Mouse (Mus musculus): ENCODE results near the gene CN725425. TPM values are rescaled to one million over a fixed set of nuclear protein-coding genes. Genes with fewer than 3 reads are reported as not detected.

CN725425 gene
- polyA plus RNA-seq, 1 experiment from 2014 or later = 0.22 TPM

DNA sequence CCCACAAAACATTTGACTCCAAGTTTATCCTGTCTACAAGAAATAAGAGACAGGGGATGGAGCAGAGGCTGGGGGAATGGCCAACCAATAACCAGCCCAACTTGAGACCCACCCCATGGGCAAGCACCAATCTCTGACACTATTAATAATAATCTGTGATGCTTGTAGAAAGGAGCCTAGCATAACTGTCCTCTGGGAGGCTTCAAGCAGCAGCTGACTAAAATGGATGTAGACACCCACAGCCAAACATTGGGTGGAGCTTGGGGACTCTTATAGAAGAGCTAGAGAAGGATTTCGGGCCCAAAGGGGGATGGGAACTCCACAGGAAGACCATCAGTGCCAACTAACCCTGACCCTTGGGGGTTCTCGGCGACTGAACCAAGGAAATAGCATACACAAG, 84.1 kb downstream of the CN725425 start:
- ATAC-seq (ENCODE audit: low read depth) = no peak
- Histone ChIP-seq H3K4me3 (ENCODE audit: low read depth, low read length) (no peak overlapping the region), H3K27me3 (ENCODE audit: control insufficient read depth, insufficient read depth, low read depth, low read length) (no peaks in the 10 kb centered on the region), H3K9ac (ENCODE audit: low read depth, low read length) (no peak overlapping the region), H3K4me1 (ENCODE audit: control insufficient read depth, low read depth, low read length) (no peaks in the 10 kb centered on the region), H3K9me3 (replicated peaks; ENCODE audit: control insufficient read depth, low read length) (no peaks in the 10 kb centered on the region; the same call in 1 of the 2 replicates), H3K36me3 (ENCODE audit: control insufficient read depth, insufficient read depth) (no peaks in the 10 kb centered on the region), H3K27ac (ENCODE audit: low read length) (no peak overlapping the region), H3K4me2 (ENCODE audit: low read depth, low read length) (no peak overlapping the region)
- WGBS (ENCODE audit: insufficient replicate concordance) = 58% methylated on average over 3 of the region's 3 CpGs

- 73% methylated on average over 11 of the region's 11 CpGs for WGBS (ENCODE audit: insufficient replicate concordance)
- Histone ChIP-seq H3K9ac (ENCODE audit: low read depth, low read length) (no peak overlapping the region), H3K4me1 (ENCODE audit: control insufficient read depth, low read depth, low read length) (no peaks in the 10 kb centered on the region), H3K4me3 (ENCODE audit: low read depth, low read length) (no peak overlapping the region), H3K27me3 (ENCODE audit: control insufficient read depth, insufficient read depth, low read depth, low read length) (no peaks in the 10 kb centered on the region), H3K4me2 (ENCODE audit: low read depth, low read length) (no peak overlapping the region), H3K9me3 (replicated peaks; ENCODE audit: control insufficient read depth, low read length) (no peaks in the 10 kb centered on the region), H3K36me3 (ENCODE audit: control insufficient read depth, insufficient read depth) (no peaks in the 10 kb centered on the region), H3K27ac (ENCODE audit: low read length) (no peak overlapping the region)
- no peak for ATAC-seq (ENCODE audit: low read depth)
Observed at GRCm38 (mm10) chr15:91299319-91299835, 100.1 kb downstream of the CN725425 start.

DNA sequence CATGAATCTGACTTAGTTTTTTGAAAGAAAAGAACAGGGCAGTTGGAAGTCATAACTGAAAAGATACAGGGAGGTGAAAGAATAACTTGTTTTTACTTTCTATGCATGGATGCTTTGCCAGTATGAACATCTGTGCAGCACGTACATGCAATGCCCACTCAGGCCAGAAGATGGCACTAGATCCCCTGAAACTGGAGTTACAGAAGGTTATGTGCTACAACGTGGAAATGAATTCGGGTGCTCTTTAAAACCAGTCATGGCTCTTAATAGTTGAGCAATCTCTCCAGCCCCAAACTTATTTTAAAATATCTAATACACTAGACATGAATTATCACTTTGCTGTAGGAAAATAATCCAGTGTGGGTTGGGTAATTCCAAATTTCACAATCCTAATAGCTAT, 102.1 kb downstream of the CN725425 start:
- Histone ChIP-seq H3K4me3 (ENCODE audit: low read depth, low read length) (no peak overlapping the region), H3K27ac (ENCODE audit: low read length) (no peak overlapping the region), H3K4me2 (ENCODE audit: low read depth, low read length) (no peak overlapping the region), H3K36me3 (ENCODE audit: control insufficient read depth, insufficient read depth) (no peaks in the 10 kb centered on the region), H3K4me1 (ENCODE audit: control insufficient read depth, low read depth, low read length) (no peaks in the 10 kb centered on the region), H3K9ac (ENCODE audit: low read depth, low read length) (no peak overlapping the region), H3K9me3 (replicated peaks; ENCODE audit: control insufficient read depth, low read length) (no peaks in the 10 kb centered on the region), H3K27me3 (ENCODE audit: control insufficient read depth, insufficient read depth, low read depth, low read length) (no peaks in the 10 kb centered on the region)
- 8% methylated on average over 3 of the region's 3 CpGs for WGBS (ENCODE audit: insufficient replicate concordance)
- peak; percentile 39; the same call in 1 of the 2 replicates for ATAC-seq (ENCODE audit: low read depth)

DNA sequence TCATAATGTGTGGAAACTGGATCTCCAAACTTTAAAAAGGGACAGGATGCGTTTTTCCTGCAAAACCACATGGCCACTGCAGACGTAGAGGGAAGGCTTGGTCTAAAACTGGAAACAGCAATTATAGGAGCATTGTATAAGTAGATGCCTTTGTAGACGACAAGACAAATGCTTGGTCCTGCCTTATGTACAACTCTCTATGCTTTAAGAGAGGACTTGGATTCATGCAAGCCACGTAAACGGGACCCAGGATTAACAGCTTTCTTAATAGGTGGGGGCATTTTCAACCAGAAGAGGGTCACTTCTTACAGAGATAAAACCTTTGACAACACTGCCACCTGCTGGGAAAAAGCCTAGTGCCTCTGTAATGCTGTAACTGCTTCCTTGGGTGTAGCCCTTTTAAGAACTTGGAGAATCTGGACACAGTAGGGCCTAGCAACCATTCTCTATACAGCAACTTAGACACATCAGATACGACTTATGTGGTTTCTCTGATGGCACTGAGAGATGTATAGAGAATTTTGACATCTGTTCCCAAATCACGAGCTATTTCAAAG, 105.1 kb downstream of the CN725425 start:
- no peaks in the 10 kb centered on the region for H3K27me3 ChIP-seq (ENCODE audit: control insufficient read depth, insufficient read depth, low read depth, low read length)
- 34% methylated on average over 7 of the region's 7 CpGs for WGBS (ENCODE audit: insufficient replicate concordance)
- no peak overlapping the region for H3K9ac ChIP-seq (ENCODE audit: low read depth, low read length)
- ATAC-seq (ENCODE audit: low read depth) = 0 out of 2 replicates have a peak, but pooled peaks have one; percentile 35
- no peaks in the 10 kb centered on the region for H3K4me1 ChIP-seq (ENCODE audit: control insufficient read depth, low read depth, low read length)
- H3K9me3 ChIP-seq (replicated peaks; ENCODE audit: control insufficient read depth, low read length) = no peaks in the 10 kb centered on the region
- no peak overlapping the region for H3K4me2 ChIP-seq (ENCODE audit: low read depth, low read length)
- no peaks in the 10 kb centered on the region for H3K36me3 ChIP-seq (ENCODE audit: control insufficient read depth, insufficient read depth)
- no peak overlapping the region for H3K4me3 ChIP-seq (ENCODE audit: low read depth, low read length)
- H3K27ac ChIP-seq (ENCODE audit: low read length) = no peak overlapping the region

Other genes starting within 250 kb of the CN725425 start
- gene Kif21a, start 149.5 kb upstream of the CN725425 start, polyA plus RNA-seq (2015; fragmentation: Nextera tagmentation; extraction: Ambion mirVana) = 2.0 and 2.1 TPM in 2 replicates
- 9.8 and 10.7 TPM in 2 replicates for gene Abcd2, start 7.7 kb upstream of the CN725425 start, polyA plus RNA-seq (2015; fragmentation: Nextera tagmentation; extraction: Ambion mirVana)